Mouse (Mus musculus) kidney, embryonic 16.5 days (tissue): ENCODE results near the gene Rps2. TPM values are rescaled to one million over a fixed set of nuclear protein-coding genes. Genes with fewer than 3 reads are reported as not detected.

ENCODE experiments used
- ATAC-seq: fragments of 200-750 bp; cut with Nextera tagmentation; 2 replicates; pipeline ENCODE4 v1.8.0; 2017; ENCODE audit warnings: moderate TSS enrichment; ENCODE audit not compliant: low FRiP score, low TSS enrichment
- H3K27ac ChIP-seq: fragments of 300-500 bp; sonication (generic); 2 replicates; pipeline ENCODE4 v1.5.1; 2014; ENCODE audit warnings: low read length
- H3K27me3 ChIP-seq: fragments of 300-500 bp; sonication (generic); 2 replicates; pipeline ENCODE4 v1.6.1; 2014; ENCODE audit warnings: low read length, control low read depth, mixed read lengths; ENCODE audit not compliant: insufficient read depth
- H3K36me3 ChIP-seq: fragments of 300-500 bp; sonication (generic); 2 replicates; pipeline ENCODE4 v1.6.1; 2014; ENCODE audit warnings: low read length, control low read depth, mixed read lengths; ENCODE audit not compliant: insufficient read depth
- H3K4me1 ChIP-seq: fragments of 300-500 bp; sonication (generic); 2 replicates; pipeline ENCODE4 v1.6.1; 2014; ENCODE audit warnings: low read length, control low read depth, mixed read lengths; ENCODE audit not compliant: insufficient read depth
- H3K4me2 ChIP-seq: fragments of 300-500 bp; sonication (generic); replicated peaks from 2 replicates; pipeline ENCODE4 v1.6.1; 2014; ENCODE audit warnings: low read depth, low read length
- H3K4me3 ChIP-seq: fragments of 300-500 bp; sonication (generic); 2 replicates; pipeline ENCODE4 v1.5.1; 2014; ENCODE audit warnings: mild to moderate bottlenecking, low read length
- H3K9ac ChIP-seq: fragments of 300-500 bp; sonication (generic); replicated peaks from 2 replicates; pipeline ENCODE4 v1.6.1; 2014; ENCODE audit warnings: low read length
- H3K9me3 ChIP-seq: fragments of 300-500 bp; sonication (generic); 2 replicates; pipeline ENCODE4 v1.6.1; 2016; ENCODE audit warnings: low read length, control low read depth
- WGBS: fragments of 180-500 bp; shearing (Covaris S2); extraction: QIAGEN DNeasy Blood & Tissue Kit; methylation state at CpG from one replicate; pipeline ENCODE4 v1.1.7; 2014; 5-methylcytosine and 5-hydroxymethylcytosine counted together
- polyA plus RNA-seq: library from polyadenylated mRNA; unstranded; fragments of >200 nt; fragmentation: Nextera tagmentation; extraction: Ambion mirVana; gene quantifications from 2 replicates; pipeline ENCODE4 v1.2.1, GENCODE M21; 2015

Rps2 gene
- polyA plus RNA-seq, 1 experiment from 2014 or later: 1,547 TPM

- WGBS: 75% methylated on average over 17 of the region's 17 CpGs
These were observed 10.3 kb downstream of the Rps2 start for GRCm38 (mm10) chr17:24728184-24728583.

DNA sequence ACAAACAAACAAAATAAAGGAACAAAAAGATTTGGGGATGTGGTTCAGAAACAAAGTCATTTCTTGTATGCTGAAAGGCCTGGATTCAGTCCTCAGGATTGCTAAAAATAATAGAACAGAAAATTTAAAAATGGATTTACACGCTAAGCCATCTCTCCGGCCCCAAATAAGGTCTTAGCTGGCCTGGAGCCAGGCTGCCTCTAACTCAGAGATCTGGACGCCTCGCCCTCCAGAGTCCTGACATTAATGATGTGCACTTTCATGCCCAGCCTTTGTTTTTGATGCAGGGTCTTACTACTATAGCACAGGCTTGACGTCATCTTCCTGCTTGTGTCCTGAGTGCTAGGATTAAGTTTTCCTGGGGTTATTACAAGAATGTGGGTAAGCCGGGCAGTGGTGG is 11.2 kb downstream of the Rps2 start:
- WGBS: 71% methylated on average over 6 of the region's 6 CpGs
- Histone ChIP-seq H3K4me2 (no peak overlapping the region), H3K4me3 (no peak overlapping the region), H3K9me3 (no peaks in the 10 kb centered on the region), H3K4me1 (no peaks in the 10 kb centered on the region), H3K27me3 (no peaks in the 10 kb centered on the region), H3K27ac (no peak overlapping the region), H3K36me3 (no peaks in the 10 kb centered on the region), H3K9ac (no peak overlapping the region)
- ATAC-seq: no peak

More at GRCm38 (mm10) chr17:24728184-24728583, 10.3 kb downstream of the Rps2 start:
- H3K36me3 ChIP-seq: no peaks in the 10 kb centered on the region
- H3K27me3 ChIP-seq: no peaks in the 10 kb centered on the region
- no peak for ATAC-seq
- no peak overlapping the region for H3K9ac ChIP-seq
- no peak overlapping the region for H3K4me2 ChIP-seq
- H3K27ac ChIP-seq: no peak overlapping the region
- H3K4me1 ChIP-seq: peaks cover 3% of the 10 kb centered on the region
- no peaks in the 10 kb centered on the region for H3K9me3 ChIP-seq
- H3K4me3 ChIP-seq: no peak overlapping the region

GRCm38 (mm10) chr17:24730787-24731186 is 12.9 kb downstream of the Rps2 start:
- H3K9me3 ChIP-seq: no peaks in the 10 kb centered on the region
- no peaks in the 10 kb centered on the region for H3K27me3 ChIP-seq
- no peak for ATAC-seq
- WGBS: 82% methylated on average over 14 of the region's 14 CpGs
- H3K4me2 ChIP-seq: no peak overlapping the region
- no peaks in the 10 kb centered on the region for H3K36me3 ChIP-seq
- H3K27ac ChIP-seq: no peak overlapping the region
- no peak overlapping the region for H3K9ac ChIP-seq
- H3K4me1 ChIP-seq: peaks cover 3% of the 10 kb centered on the region
- no peak overlapping the region for H3K4me3 ChIP-seq

DNA sequence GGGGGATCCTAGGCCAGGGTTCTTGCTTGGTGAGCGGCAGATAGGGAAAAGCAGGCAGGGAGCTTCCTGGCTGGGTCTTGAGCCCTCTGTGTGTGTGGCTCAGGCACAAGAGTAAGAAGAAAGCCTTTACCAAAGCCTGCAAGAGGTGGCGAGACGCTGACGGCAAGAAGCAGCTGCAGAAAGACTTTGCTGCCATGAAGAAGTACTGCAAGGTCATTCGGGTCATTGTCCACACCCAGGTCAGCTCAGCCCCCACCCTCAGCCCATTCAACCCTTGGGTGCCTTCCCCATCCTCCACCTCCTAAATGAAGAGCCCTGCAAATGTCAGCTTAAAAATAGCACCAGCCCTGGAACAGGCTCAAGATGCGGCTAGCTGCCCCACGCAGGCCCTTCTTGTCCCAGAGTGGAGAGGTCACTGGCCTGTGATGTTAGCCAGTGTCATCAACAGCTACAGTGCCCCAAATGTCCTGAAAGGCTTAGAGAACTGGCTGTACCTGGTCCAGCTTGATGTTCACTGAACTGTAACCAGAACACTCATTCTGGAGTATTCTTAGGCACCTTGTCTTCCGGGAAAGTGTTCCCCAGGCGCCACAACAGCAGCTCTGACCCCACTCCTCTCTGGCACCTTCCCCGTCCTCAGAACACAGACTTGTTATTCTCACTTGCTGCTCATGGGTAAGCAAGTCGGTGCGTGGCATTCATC is 14.5 kb downstream of the Rps2 start:
- H3K4me1 ChIP-seq: peaks cover 12% of the 10 kb centered on the region
- no peak overlapping the region for H3K9ac ChIP-seq
- H3K9me3 ChIP-seq: no peaks in the 10 kb centered on the region
- H3K4me2 ChIP-seq: no peak overlapping the region
- 76% methylated on average over 12 of the region's 12 CpGs for WGBS
- H3K4me3 ChIP-seq: no peak overlapping the region
- no peaks in the 10 kb centered on the region for H3K27me3 ChIP-seq
- ATAC-seq: no peak
- no peaks in the 10 kb centered on the region for H3K36me3 ChIP-seq
- H3K27ac ChIP-seq: no peak overlapping the region

DNA sequence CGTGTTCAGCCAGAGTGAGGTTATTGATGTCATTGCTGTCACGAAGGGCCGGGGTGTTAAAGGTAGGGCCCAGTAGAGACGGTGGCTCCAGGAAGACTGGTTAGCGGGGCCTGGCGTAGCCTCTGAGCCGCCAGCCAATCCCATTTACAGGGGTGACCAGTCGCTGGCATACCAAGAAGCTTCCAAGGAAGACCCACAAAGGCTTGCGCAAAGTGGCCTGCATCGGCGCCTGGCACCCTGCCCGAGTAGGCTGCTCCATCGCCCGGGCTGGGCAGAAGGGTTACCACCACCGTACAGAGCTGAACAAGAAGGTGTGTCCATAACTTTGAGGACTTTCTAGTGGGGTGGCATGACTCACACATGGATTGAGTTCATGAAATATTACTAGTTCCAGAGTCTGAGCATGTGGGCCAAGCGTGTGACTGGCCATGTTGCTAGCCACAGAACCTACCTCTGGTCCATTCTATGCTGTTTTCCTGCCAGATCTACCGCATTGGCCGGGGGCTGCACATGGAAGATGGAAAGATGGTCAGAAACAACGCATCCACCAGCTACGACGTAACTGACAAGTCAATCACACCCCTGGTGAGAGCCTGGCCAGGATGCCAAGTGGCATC is 15.6 kb downstream of the Rps2 start:
- Histone ChIP-seq H3K9ac (no peak overlapping the region), H3K4me3 (no peak overlapping the region), H3K4me1 (peaks cover 20% of the 10 kb centered on the region), H3K27ac (no peak overlapping the region), H3K9me3 (no peaks in the 10 kb centered on the region), H3K27me3 (no peaks in the 10 kb centered on the region), H3K4me2 (no peak overlapping the region), H3K36me3 (no peaks in the 10 kb centered on the region)
- WGBS: 91% methylated on average over 21 of the region's 21 CpGs
- no peak for ATAC-seq

GRCm38 (mm10) chr17:24734513-24734912 is 16.6 kb downstream of the Rps2 start:
- no peaks in the 10 kb centered on the region for H3K9me3 ChIP-seq
- no peaks in the 10 kb centered on the region for H3K36me3 ChIP-seq
- ATAC-seq: no peak
- H3K4me3 ChIP-seq: no peak overlapping the region
- H3K27me3 ChIP-seq: no peaks in the 10 kb centered on the region
- H3K27ac ChIP-seq: no peak overlapping the region
- 88% methylated on average over 1 of the region's 1 CpGs for WGBS
- H3K9ac ChIP-seq: no peak overlapping the region
- H3K4me1 ChIP-seq: peaks cover 20% of the 10 kb centered on the region
- no peak overlapping the region for H3K4me2 ChIP-seq

DNA sequence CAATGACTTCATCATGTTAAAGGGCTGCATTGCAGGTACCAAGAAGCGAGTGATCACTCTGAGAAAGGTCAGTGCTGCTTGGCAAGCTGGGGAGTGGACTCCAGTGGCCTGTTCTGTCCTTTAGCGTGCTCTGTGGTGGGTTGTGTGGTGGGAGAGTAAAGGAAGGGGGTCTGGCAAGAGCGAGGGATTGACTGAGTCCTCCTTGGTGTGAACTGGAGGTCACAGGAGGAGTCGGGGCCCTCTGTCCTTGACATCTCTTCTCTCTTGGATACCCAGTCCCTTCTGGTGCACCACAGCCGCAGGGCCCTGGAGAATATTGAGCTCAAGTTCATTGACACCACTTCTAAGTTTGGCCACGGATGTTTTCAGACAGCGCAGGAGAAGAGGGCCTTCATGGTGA is 17.5 kb downstream of the Rps2 start:
- no peak overlapping the region for H3K4me3 ChIP-seq
- H3K36me3 ChIP-seq: 0 out of 2 replicates have a peak, but pooled peaks cover 3% of the 10 kb centered on the region
- H3K9ac ChIP-seq: no peak overlapping the region
- no peak overlapping the region for H3K27ac ChIP-seq
- no peaks in the 10 kb centered on the region for H3K27me3 ChIP-seq
- H3K4me2 ChIP-seq: peak overlapping the region; percentile 90
- H3K4me1 ChIP-seq: peaks cover 20% of the 10 kb centered on the region
- H3K9me3 ChIP-seq: no peaks in the 10 kb centered on the region
- ATAC-seq: no peak
- WGBS: 90% methylated on average over 7 of the region's 7 CpGs

DNA sequence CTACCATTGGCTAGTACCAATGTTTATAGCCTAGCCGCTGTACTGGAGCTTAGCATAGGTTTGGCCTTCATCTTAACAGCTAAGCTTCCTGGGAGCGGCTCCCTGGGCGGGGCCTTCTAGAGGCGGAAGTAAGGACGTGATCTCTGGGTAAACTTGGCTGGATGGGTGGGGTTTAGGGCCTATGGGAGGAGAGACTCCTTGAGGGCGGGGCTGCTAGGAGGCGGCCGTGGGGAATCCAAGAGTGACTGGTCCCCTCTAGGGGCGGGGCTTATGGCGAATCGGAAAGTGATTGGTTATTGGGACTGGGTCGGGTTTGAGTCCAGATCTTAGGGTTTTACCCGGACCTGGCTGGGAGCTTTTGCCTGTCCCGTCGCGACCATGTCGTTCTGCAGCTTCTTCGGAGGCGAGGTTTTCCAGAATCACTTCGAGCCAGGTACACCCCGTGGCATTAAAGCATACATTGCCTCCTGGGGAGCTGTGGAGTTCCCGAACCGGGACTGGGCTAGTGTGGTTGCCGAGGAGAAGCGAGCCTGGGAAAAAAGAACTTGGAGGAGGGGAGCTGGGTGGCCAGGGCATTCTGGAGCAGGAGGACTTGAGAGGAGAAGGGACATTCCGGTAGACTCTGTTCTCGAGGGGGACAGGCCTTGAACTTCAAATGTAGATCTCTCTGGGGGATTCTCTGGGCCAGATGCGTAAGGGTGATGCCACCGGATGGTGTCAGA is 18.6 kb downstream of the Rps2 start, which contains the start of gene Msrb1:
Gene Msrb1, plus strand, starts transcription at position 313 of the 722 bp plus-strand sequence.
- peak within 1 kb of the TSS; percentile 89 for H3K9ac ChIP-seq
- peak; percentile 96 for ATAC-seq
- peak within 1 kb of the TSS; percentile 90 for H3K4me2 ChIP-seq
- peak within 1 kb of the TSS; percentile 71 for H3K4me3 ChIP-seq
- no peaks in the 10 kb centered on the region for H3K9me3 ChIP-seq
- H3K4me1 ChIP-seq: peaks cover 20% of the 10 kb centered on the region
- H3K27me3 ChIP-seq: no peaks in the 10 kb centered on the region
- under 1% methylated on average over 29 of the region's 29 CpGs for WGBS
- H3K27ac ChIP-seq: peak within 1 kb of the TSS; percentile 87
- H3K36me3 ChIP-seq: 0 out of 2 replicates have a peak, but pooled peaks cover 3% of the 10 kb centered on the region

GRCm38 (mm10) chr17:24737135-24737810 is 19.4 kb downstream of the Rps2 start:
- Histone ChIP-seq H3K4me3 (peak overlapping the region; percentile 71), H3K4me1 (peaks cover 20% of the 10 kb centered on the region), H3K9me3 (no peaks in the 10 kb centered on the region), H3K36me3 (0 out of 2 replicates have a peak, but pooled peaks cover 3% of the 10 kb centered on the region), H3K9ac (peak overlapping the region; percentile 89), H3K27ac (no peak overlapping the region; the same call in 1 of the 2 replicates), H3K27me3 (no peaks in the 10 kb centered on the region), H3K4me2 (peak overlapping the region; percentile 90)
- ATAC-seq: no peak
- 23% methylated on average over 8 of the region's 8 CpGs for WGBS
